Mouse (Mus musculus): ENCODE data around the gene Gm8126. TPM values are rescaled to one million over a fixed set of nuclear protein-coding genes. Genes with fewer than 3 reads are reported as not detected.
"Not testable (repeated sequence)": the region's sequence is repeated elsewhere in the genome, so short reads cannot be mapped to it uniquely, and the experiment has no call there.

Gene Gm8126
- polyA plus RNA-seq, 1 experiment from 2014 or later = not detected

GRCm38 (mm10) chr14:43273161-43273560, 14.7 kb downstream of the Gm8126 start:
- not testable (repeated sequence) for H3K4me2 ChIP-seq; H3K4me3 ChIP-seq (ENCODE audit: low read depth, low read length); ATAC-seq (ENCODE audit: low FRiP score); DNase-seq (ENCODE audit: low spot score, missing footprints); H3K27ac ChIP-seq (ENCODE audit: low read depth, low read length); H3K27me3 ChIP-seq (ENCODE audit: control insufficient read depth, insufficient read depth, low read length); H3K9me3 ChIP-seq (ENCODE audit: control insufficient read depth, low read length); H3K36me3 ChIP-seq (ENCODE audit: control insufficient read depth, insufficient read depth, low read length); H3K4me1 ChIP-seq (ENCODE audit: control insufficient read depth, insufficient read depth, low read length); H3K9ac ChIP-seq (ENCODE audit: low read length)
- 55% methylated on average over 1 of the region's 1 CpGs for WGBS

- WGBS = 87% methylated on average over 8 of the region's 8 CpGs
- ATAC-seq (ENCODE audit: low FRiP score) = not testable (repeated sequence)
These were observed 16.6 kb downstream of the Gm8126 start, which contains the start of gene Gm9732 for GRCm38 (mm10) chr14:43274986-43275511. Gene Gm9732, plus strand, starts transcription at chr14:43275036.

GRCm38 (mm10) chr14:43275752-43276151, 17.3 kb downstream of the Gm8126 start:
- H3K27me3 ChIP-seq (ENCODE audit: control insufficient read depth, insufficient read depth, low read length); H3K4me3 ChIP-seq (ENCODE audit: low read depth, low read length); ATAC-seq (ENCODE audit: low FRiP score); H3K9ac ChIP-seq (ENCODE audit: low read length); H3K4me1 ChIP-seq (ENCODE audit: control insufficient read depth, insufficient read depth, low read length); DNase-seq (ENCODE audit: low spot score, missing footprints); H3K27ac ChIP-seq (ENCODE audit: low read depth, low read length); H3K9me3 ChIP-seq (ENCODE audit: control insufficient read depth, low read length); H3K36me3 ChIP-seq (ENCODE audit: control insufficient read depth, insufficient read depth, low read length); H3K4me2 ChIP-seq: not testable (repeated sequence)
- 82% methylated on average over 1 of the region's 1 CpGs for WGBS

More at GRCm38 (mm10) chr14:43274986-43275511, 16.6 kb downstream of the Gm8126 start, which contains the start of gene Gm9732:
- H3K4me1 ChIP-seq (ENCODE audit: control insufficient read depth, insufficient read depth, low read length); DNase-seq (ENCODE audit: low spot score, missing footprints); H3K9ac ChIP-seq (ENCODE audit: low read length); H3K4me2 ChIP-seq; H3K36me3 ChIP-seq (ENCODE audit: control insufficient read depth, insufficient read depth, low read length); H3K27me3 ChIP-seq (ENCODE audit: control insufficient read depth, insufficient read depth, low read length); H3K27ac ChIP-seq (ENCODE audit: low read depth, low read length); H3K9me3 ChIP-seq (ENCODE audit: control insufficient read depth, low read length); H3K4me3 ChIP-seq (ENCODE audit: low read depth, low read length): not testable (repeated sequence)

- ATAC-seq (ENCODE audit: low FRiP score); DNase-seq (ENCODE audit: low spot score, missing footprints); H3K4me2 ChIP-seq; H3K9ac ChIP-seq (ENCODE audit: low read length); H3K27ac ChIP-seq (ENCODE audit: low read depth, low read length); H3K4me1 ChIP-seq (ENCODE audit: control insufficient read depth, insufficient read depth, low read length); H3K27me3 ChIP-seq (ENCODE audit: control insufficient read depth, insufficient read depth, low read length); H3K9me3 ChIP-seq (ENCODE audit: control insufficient read depth, low read length); H3K4me3 ChIP-seq (ENCODE audit: low read depth, low read length); H3K36me3 ChIP-seq (ENCODE audit: control insufficient read depth, insufficient read depth, low read length): not testable (repeated sequence)
- WGBS = 76% methylated on average over 2 of the region's 2 CpGs
These were observed 19.0 kb downstream of the Gm8126 start for GRCm38 (mm10) chr14:43277468-43277867.

GRCm38 (mm10) chr14:43278146-43278545, 19.7 kb downstream of the Gm8126 start:
- H3K27me3 ChIP-seq (ENCODE audit: control insufficient read depth, insufficient read depth, low read length); DNase-seq (ENCODE audit: low spot score, missing footprints); ATAC-seq (ENCODE audit: low FRiP score); H3K9ac ChIP-seq (ENCODE audit: low read length); H3K36me3 ChIP-seq (ENCODE audit: control insufficient read depth, insufficient read depth, low read length); H3K4me3 ChIP-seq (ENCODE audit: low read depth, low read length); H3K27ac ChIP-seq (ENCODE audit: low read depth, low read length); H3K4me1 ChIP-seq (ENCODE audit: control insufficient read depth, insufficient read depth, low read length); H3K4me2 ChIP-seq; H3K9me3 ChIP-seq (ENCODE audit: control insufficient read depth, low read length): not testable (repeated sequence)
- 72% methylated on average over 4 of the region's 4 CpGs for WGBS

GRCm38 (mm10) chr14:43278681-43279080, 20.2 kb downstream of the Gm8126 start:
- not testable (repeated sequence) for H3K4me2 ChIP-seq
- 88% methylated on average over 3 of the region's 3 CpGs for WGBS

GRCm38 (mm10) chr14:43293503-43293902, 35.1 kb downstream of the Gm8126 start, which contains the start of gene Gm8127:
Gene Gm8127, minus strand, starts transcription at chr14:43293832.
- not testable (repeated sequence) for H3K4me1 ChIP-seq (ENCODE audit: control insufficient read depth, insufficient read depth, low read length); H3K9me3 ChIP-seq (ENCODE audit: control insufficient read depth, low read length); H3K27me3 ChIP-seq (ENCODE audit: control insufficient read depth, insufficient read depth, low read length); H3K36me3 ChIP-seq (ENCODE audit: control insufficient read depth, insufficient read depth, low read length); DNase-seq (ENCODE audit: low spot score, missing footprints); H3K4me3 ChIP-seq (ENCODE audit: low read depth, low read length); H3K4me2 ChIP-seq; H3K9ac ChIP-seq (ENCODE audit: low read length); ATAC-seq (ENCODE audit: low FRiP score); H3K27ac ChIP-seq (ENCODE audit: low read depth, low read length)
- WGBS = 78% methylated on average over 3 of the region's 3 CpGs

More at GRCm38 (mm10) chr14:43278681-43279080, 20.2 kb downstream of the Gm8126 start:
- H3K9me3 ChIP-seq (ENCODE audit: control insufficient read depth, low read length); DNase-seq (ENCODE audit: low spot score, missing footprints); H3K4me3 ChIP-seq (ENCODE audit: low read depth, low read length); H3K9ac ChIP-seq (ENCODE audit: low read length); H3K36me3 ChIP-seq (ENCODE audit: control insufficient read depth, insufficient read depth, low read length); ATAC-seq (ENCODE audit: low FRiP score); H3K4me1 ChIP-seq (ENCODE audit: control insufficient read depth, insufficient read depth, low read length); H3K27me3 ChIP-seq (ENCODE audit: control insufficient read depth, insufficient read depth, low read length); H3K27ac ChIP-seq (ENCODE audit: low read depth, low read length): not testable (repeated sequence)

Other genes with a start within 250 kb of the Gm8126 start
- not detected in 2 replicates for gene Gm10376, start 243.0 kb upstream of the Gm8126 start, polyA plus RNA-seq (2014; fragmentation: Nextera tagmentation; extraction: Ambion mirVana)
- not detected in 2 replicates for gene Gm8094, start 182.0 kb upstream of the Gm8126 start, polyA plus RNA-seq (2014; fragmentation: Nextera tagmentation; extraction: Ambion mirVana)
- not detected in 2 replicates for gene Gm8104, start 158.0 kb upstream of the Gm8126 start, polyA plus RNA-seq (2014; fragmentation: Nextera tagmentation; extraction: Ambion mirVana)
- gene Gm7233, start 78.8 kb upstream of the Gm8126 start, polyA plus RNA-seq (2014; fragmentation: Nextera tagmentation; extraction: Ambion mirVana) = not detected in 2 replicates
- not detected in 2 replicates for gene Gm8122, start 23.3 kb upstream of the Gm8126 start, polyA plus RNA-seq (2014; fragmentation: Nextera tagmentation; extraction: Ambion mirVana)
- gene Gm9732, start 16.4 kb downstream of the Gm8126 start, polyA plus RNA-seq (2014; fragmentation: Nextera tagmentation; extraction: Ambion mirVana) = not detected in 2 replicates
- not detected in 2 replicates for gene Gm8127, start 35.2 kb downstream of the Gm8126 start, polyA plus RNA-seq (2014; fragmentation: Nextera tagmentation; extraction: Ambion mirVana)
- not detected in 2 replicates for gene 1700001F09Rik, start 89.2 kb downstream of the Gm8126 start, polyA plus RNA-seq (2014; fragmentation: Nextera tagmentation; extraction: Ambion mirVana)
- gene Gm8138, start 157.7 kb downstream of the Gm8126 start, polyA plus RNA-seq (2014; fragmentation: Nextera tagmentation; extraction: Ambion mirVana) = not detected in 2 replicates